Mouse (Mus musculus) frontal cortex, adult 2 months (tissue): Measurements from ENCODE around the gene Gpank1. TPM values are rescaled to one million over a fixed set of nuclear protein-coding genes. Genes with fewer than 3 reads are reported as not detected.
A peak's percentile ranks its signal among the peaks of the same experiment; 100 is the strongest.

Source experiments
- DNase-seq, 2 experiments: peaks; one replicate each; pipeline ENCODE4 v3.0.0; 2022; ENCODE audit warnings: low spot score in 1 of 2; ENCODE audit errors: extremely low spot score in 1 of 2
- polyA plus RNA-seq: library from polyadenylated mRNA; depleted of rRNA; stranded (reverse); fragments of >200 nt; gene quantifications from 2 replicates; pipeline ENCODE4 v1.2.3, GENCODE M21; 2012

The Gpank1 gene
- polyA plus RNA-seq, 1 experiment, result 18.9 TPM

- no peak for DNase-seq
Measured at GRCm38 (mm10) chr17:35157661-35158175, 36.5 kb downstream of the Gpank1 start.

GRCm38 (mm10) chr17:35158850-35159593, 37.8 kb downstream of the Gpank1 start:
- no peak for DNase-seq

DNA sequence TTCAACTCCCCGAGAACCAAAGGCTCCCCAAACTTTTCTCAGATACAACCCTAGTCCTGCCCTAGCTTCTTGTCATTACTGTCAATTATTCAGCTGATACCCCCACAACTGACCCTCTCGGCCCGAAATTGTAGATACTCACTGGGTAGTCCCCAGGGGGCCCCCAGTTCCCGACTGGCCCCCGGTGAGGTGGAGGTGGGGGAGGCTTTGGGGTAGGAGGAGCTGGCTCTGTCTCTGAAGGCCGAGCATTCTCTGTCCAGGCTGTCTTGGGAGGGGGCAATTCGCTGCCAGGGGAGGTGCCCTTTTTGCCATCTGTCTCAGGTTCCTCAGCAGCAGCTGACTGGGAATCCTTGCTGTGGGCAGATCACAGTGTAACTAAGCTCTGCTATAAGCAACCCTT, 38.4 kb downstream of the Gpank1 start:
- DNase-seq, result no peak

GRCm38 (mm10) chr17:35161421-35161820, 40.2 kb downstream of the Gpank1 start:
- no peak for DNase-seq

- DNase-seq, result no peak
Measured at GRCm38 (mm10) chr17:35162121-35162520, 40.9 kb downstream of the Gpank1 start.

GRCm38 (mm10) chr17:35162730-35163129, 41.5 kb downstream of the Gpank1 start:
- DNase-seq, result no peak

DNA sequence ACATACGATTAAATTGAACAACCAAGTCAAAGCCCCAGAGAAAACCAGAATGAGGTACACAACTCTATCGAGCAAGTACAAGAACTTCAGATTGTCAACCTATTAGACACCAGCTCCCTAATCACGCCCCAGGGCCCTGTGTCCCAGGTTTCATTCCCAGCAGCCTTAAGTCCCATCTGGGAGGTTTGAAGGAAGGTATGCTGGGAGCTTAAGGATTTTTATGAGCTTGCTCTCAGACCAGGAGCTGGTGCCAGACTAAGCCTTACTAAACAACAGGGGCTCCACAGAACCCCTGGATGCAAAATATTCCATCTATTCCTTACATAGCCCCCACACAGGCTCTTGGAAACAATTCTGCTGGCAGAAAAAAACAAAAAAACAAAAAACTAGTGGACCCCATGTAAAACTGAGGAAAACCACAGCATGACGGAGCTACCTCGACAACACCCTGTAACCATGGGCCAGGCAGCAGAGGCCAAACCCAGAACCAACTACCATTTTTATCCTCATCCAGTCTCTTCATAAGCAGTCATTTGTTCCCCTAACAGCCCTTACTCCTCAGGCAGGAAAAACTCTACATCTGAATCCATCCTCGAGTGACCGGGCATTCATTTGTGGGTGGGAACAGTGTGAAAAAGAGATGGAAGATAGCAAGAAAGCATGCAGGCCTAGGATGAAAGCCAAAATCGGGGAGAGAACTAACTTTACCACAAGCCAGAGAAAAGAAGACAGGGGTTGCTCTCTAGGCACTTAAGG, 42.2 kb downstream of the Gpank1 start:
- DNase-seq, result no peak

DNA sequence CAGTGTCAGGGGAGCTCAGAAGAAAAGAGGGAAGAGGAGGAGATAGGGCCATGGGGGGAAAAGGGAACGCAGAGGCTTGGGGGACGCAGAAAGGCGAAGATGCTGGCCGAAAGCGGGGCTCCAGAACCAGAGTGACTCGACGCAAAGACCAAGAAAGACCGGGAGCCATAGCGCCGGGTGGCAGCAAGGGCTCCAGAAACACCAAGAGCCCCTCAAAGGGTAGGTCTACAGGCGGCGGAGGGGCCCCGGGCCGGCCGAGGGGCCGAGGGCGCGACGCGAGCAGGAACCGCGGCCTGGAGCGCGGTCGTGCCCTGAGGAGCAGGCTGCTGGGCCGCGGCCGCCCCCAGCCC, 42.9 kb downstream of the Gpank1 start:
- DNase-seq, result no peak

DNA sequence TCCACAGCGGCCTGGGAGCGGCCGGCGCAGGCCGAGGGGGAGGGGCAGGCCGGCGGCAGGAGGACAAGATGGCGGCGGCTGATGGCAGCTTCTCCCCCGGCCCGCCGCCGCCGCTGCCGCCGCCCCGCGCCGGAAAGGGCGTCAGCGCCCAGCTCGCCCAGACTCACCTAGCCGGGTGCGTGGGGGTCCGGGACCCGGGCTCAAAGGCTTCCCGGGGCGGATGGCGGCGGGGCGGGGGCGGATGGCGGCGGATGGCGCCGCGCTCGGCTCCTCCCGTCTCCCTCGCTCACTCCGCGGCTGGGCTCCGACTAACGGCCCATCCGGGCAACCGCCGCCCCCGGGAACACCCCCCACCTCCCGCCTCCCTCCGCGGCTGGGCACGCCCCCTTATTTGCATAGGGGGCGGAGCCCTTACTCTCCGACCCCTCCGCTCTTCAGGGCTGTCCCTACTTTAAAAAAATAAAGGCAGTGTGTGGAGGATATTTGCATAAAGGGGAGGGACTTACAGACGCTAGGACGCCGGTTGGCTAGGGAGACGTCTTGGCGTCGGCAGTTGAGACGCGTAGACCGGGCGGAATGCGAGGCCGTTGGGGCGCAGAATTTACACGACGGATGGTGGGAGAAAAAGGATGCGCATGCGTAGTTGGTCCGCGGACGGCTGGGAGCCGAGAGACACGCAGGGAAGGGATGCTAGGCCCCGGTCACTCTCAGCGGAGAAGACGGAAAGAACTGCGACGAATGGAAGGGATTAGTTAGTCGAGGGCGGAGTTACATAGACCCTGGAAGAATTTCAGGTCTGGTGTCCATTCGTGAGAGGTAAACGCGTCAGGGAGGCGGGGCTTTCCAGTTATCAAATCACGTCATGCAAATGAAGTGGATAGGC, 43.6 kb downstream of the Gpank1 start, which contains the start of gene Prrc2a:
Prrc2a (minus strand) TSS at position 330 of the 883 bp plus-strand sequence.
- peak; percentile 99 to 100 for DNase-seq

DNA sequence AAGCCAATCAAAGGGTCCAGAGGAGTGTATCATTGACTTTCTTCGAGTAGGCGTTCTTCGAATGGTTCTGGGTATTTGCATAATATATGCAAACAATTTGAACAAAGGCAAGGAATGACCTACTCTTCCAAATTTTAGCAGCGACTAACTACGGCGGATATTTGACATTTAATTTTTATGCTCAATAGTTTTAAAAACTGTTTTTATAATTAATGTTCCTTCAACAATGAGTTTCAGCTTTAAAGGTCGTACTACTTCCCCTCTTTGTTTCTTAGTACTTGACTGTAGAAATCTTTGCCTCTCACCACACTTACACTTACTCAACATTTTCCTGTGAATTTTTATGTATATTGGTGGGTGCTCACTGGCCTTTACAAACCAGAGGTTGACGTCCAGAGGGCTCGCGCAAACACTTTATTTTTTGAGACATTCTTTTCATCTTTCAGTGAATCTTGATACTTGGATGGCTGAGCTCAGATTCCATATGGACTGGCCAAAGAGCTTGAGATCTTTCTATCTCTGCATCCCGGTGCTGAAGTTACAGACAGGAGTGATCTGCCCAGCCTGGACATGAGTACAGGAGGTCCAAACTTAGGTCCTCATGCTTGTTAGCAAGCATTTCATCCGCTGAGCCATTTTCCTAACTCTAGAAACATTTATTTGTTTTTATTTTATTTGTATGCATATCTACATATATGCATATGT, 44.3 kb downstream of the Gpank1 start:
- DNase-seq, result no peak

DNA sequence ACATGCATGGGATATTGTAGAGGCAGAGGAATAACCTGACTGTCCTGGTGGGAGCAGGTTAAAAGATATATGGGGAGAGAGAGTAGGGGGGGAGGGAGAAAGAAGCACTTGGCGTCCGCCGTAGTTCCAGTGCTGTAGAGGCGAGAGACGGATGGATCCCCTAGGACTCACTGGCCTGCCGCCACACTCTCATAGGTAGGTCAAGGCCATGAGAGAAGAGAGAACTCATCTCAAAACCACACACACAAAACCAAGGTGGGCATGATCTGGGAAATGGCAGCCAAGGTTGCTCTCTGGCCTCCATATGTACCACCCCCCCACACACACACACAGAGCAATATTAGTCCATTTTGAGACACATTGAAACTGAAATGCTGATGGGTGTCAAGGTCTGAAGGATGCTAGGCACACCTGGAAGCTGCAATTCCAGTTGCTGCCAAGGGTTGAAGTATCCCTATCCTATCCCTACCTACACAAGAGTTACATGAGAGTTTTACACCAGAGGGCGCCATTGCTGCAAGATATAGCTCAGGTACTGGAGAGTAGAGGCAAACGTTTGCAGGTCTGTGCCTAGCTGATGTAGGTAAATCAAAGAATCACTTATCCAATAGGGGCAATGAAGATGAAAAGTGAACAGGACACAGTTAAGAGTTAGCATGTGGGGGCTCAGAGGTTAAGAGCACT, 45.2 kb downstream of the Gpank1 start:
- DNase-seq, result peak in 1 of 2 experiments; percentile 88

GRCm38 (mm10) chr17:35167794-35168193, 46.5 kb downstream of the Gpank1 start:
- peak in 1 of 2 experiments; percentile 66 for DNase-seq

DNA sequence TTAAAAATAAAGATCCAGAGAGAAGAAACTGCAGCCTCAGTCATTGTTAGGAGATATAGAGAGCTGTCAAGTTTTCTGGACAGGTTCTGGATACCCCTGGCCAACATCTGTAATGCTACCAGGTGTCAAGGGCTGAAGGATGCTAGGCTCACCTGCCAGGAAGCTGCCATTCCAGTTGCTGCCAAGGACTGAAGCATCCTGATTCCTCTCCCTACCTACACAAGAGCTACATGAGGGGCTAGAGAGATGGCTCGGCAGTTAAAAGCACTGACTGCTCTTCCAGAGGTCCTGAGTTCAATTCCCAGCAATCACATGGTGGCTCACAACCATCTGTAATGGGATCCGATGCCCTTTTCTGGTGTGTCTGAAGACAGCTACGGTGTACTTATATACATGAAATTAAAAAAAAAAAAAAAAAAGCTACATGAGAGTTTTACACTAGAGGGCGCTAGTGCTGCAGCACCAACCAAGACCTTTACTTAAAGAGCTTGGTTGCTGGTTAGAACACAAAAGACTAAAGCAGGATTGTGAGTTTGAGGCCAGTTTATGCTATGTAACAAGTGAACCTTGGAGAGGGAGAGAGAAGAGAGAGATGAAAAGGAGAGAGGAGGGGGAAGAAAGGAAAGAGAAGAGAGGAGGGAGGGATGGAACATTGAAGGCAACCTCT, 47.4 kb downstream of the Gpank1 start:
- peak in 1 of 2 experiments; percentile 68 for DNase-seq

DNA sequence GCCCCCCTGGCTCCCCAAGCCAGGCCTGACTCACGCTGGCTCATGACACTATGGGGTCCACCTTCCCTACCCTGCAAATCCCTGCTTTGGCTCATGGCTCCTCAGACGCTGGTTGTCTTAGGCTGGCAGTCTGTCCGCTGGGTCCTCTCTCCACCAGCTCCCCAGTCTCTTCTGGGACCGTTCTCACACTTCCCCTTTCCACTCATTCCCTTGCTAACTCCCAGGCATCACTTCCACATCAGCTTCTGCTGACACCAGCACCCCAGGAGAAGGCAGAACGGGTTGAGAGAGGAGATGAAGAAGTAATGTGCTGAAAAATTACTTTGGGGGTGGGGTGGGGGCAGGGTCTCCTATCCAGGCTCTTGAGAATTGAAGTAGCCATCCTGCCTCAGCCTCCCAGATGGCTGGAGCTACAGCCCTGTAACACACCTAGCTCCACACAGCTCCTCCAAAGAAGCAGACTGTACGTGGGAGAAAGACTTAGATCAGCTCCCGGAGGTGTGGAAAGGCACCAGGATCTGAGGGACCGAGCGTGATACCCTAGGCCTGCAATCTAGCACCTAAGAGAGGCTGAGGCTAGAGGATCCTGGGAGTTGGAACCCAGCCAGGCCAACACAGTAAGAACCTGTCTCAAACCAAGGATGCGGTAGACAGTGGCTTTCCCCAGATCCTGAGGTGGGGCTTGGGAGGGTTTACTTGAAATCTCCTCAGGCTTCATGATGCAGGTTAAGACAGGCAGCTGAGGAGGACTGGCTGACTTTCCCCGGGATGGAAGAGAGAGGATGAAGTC, 51.4 kb downstream of the Gpank1 start:
- peak in 1 of 2 experiments; percentile 68 for DNase-seq

DNA sequence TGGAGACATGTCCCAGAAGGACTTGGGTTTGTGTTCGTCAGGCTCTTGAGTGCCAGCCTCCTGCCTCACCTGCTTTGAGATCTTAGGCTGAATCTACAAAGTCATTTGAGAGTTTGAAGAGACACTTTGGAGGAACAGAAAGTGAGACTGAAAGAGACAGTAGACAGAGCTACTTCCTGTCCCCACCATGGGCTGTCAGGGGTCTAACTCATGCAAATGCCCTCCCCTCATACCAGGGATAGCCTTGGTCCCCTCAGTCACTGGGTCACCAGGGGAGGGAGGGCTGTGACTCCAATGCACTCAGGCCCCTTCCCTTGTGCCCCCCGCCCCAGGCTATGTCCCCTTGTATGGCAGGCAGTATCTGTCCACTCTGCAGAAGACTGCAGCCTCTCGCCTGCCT, 52.1 kb downstream of the Gpank1 start:
- no peak for DNase-seq
